Mouse (Mus musculus): ENCODE measurements around the gene Gm34653. TPM values are rescaled to one million over a fixed set of nuclear protein-coding genes. Genes with fewer than 3 reads are reported as not detected.
"Not testable (repeated sequence)": the region's sequence is repeated elsewhere in the genome, so short reads cannot be mapped to it uniquely, and the experiment has no call there.

The Gm34653 gene
- polyA plus RNA-seq, 1 experiment from 2014 or later: not detected

DNA sequence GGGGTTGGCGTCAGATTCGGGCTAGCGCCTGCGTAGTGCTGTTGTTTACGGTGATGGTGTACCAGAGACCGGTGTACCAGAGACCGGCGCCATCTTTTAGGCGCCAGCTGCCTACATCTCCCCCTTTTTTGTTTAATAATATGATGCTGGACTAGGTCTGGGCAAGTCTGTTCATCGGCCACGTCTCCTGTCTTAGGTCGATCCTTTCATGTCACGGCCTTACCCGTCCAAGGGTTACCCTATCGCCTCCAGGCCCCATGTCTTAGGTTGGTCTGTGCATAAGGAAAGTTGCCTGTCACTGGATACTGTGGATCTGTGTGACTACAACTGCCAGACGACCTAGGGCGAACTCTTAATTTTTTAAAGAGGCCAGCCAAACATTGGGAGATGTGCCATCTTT lies 2.7 kb upstream of the Gm34653 start:
- WGBS: 94% methylated on average over 17 of the region's 17 CpGs
- H3K9me3 ChIP-seq (ENCODE audit: control insufficient read depth, low read length); H3K4me1 ChIP-seq (ENCODE audit: control insufficient read depth, insufficient read depth, low read length); H3K4me3 ChIP-seq (ENCODE audit: low read length); ATAC-seq (ENCODE audit: low FRiP score, low TSS enrichment); H3K4me2 ChIP-seq (replicated peaks; ENCODE audit: low read depth, low read length); H3K9ac ChIP-seq (ENCODE audit: low read depth, low read length); H3K27ac ChIP-seq (ENCODE audit: low read depth, low read length); H3K36me3 ChIP-seq (ENCODE audit: control insufficient read depth, insufficient read depth, low read length); H3K27me3 ChIP-seq (ENCODE audit: control insufficient read depth, insufficient read depth, low read length): not testable (repeated sequence)

DNA sequence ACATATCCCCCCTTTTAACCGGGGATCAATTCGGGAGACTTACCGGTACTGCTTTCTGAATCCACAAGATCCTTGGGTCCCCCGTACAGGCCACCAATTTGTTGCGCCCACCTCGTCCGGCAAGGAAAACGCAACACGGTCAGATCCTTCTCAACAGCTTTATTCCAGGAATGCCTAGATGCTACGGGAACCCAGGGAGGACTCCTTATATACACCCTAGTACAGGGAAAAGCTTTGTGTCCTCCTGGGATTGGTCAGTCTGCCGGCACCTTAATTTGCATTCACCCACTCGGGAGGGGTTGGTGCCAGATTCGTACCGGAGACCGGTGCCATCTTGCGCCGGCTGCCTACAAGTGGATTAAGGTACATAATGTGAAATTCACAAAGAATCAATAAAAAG lies 817 bp downstream of the Gm34653 start:
- no peak overlapping the region for H3K4me3 ChIP-seq (ENCODE audit: low read length)
- H3K27me3 ChIP-seq (ENCODE audit: control insufficient read depth, insufficient read depth, low read length): no peaks in the 10 kb centered on the region
- no peak overlapping the region for H3K9ac ChIP-seq (ENCODE audit: low read depth, low read length)
- no peaks in the 10 kb centered on the region for H3K9me3 ChIP-seq (ENCODE audit: control insufficient read depth, low read length)
- 90% methylated on average over 17 of the region's 17 CpGs for WGBS
- ATAC-seq (ENCODE audit: low FRiP score, low TSS enrichment): no peak
- no peaks in the 10 kb centered on the region for H3K4me1 ChIP-seq (ENCODE audit: control insufficient read depth, insufficient read depth, low read length)
- H3K27ac ChIP-seq (ENCODE audit: low read depth, low read length): no peak overlapping the region
- no peak overlapping the region for H3K4me2 ChIP-seq (replicated peaks; ENCODE audit: low read depth, low read length)
- H3K36me3 ChIP-seq (ENCODE audit: control insufficient read depth, insufficient read depth, low read length): no peaks in the 10 kb centered on the region

DNA sequence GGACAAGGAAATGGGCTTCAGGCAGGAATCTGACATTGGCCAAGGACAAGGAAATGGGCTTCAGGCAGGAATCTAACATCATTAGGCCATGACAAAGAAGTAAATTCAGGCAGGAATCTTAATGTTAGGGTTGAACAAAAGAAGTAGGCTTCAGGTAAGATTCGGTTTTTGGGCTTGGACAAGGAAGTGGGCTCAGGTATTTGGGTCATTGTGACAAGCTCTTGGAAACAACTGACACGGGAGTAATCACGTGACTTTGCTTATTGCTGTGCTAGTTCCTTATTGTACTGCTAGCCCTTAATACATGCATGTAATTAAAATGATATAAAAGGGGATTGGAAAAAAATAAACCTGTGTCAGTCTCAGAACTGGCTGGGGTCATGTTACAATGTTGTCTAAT lies 2.9 kb downstream of the Gm34653 start:
- ATAC-seq (ENCODE audit: low FRiP score, low TSS enrichment): no peak
- no peaks in the 10 kb centered on the region for H3K9me3 ChIP-seq (ENCODE audit: control insufficient read depth, low read length)
- WGBS: 72% methylated on average over 3 of the region's 3 CpGs
- H3K4me2 ChIP-seq (replicated peaks; ENCODE audit: low read depth, low read length): no peak overlapping the region
- H3K27ac ChIP-seq (ENCODE audit: low read depth, low read length): no peak overlapping the region
- H3K4me1 ChIP-seq (ENCODE audit: control insufficient read depth, insufficient read depth, low read length): no peaks in the 10 kb centered on the region
- no peak overlapping the region for H3K4me3 ChIP-seq (ENCODE audit: low read length)
- no peaks in the 10 kb centered on the region for H3K36me3 ChIP-seq (ENCODE audit: control insufficient read depth, insufficient read depth, low read length)
- no peaks in the 10 kb centered on the region for H3K27me3 ChIP-seq (ENCODE audit: control insufficient read depth, insufficient read depth, low read length)
- no peak overlapping the region for H3K9ac ChIP-seq (ENCODE audit: low read depth, low read length)

DNA sequence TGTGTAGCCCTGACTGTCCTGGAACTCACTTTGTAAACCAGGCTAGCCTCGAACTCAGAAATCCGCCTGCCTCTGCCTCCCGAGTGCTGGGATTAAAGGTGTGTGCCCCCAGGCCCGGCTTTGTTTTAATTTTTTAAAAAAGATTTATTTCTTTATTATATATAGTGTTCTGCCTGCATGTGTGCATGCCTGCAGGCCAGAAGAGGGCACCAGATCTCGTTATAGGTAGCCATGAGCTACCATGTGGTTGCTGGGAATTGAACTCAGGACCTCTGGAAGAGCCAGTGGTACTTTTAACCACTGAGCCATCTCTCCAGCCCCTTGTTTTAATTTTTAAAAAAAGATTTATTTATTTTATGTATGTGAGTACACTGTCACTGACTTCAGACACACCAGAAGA lies 7.3 kb downstream of the Gm34653 start:
- 82% methylated on average over 5 of the region's 5 CpGs for whole genome bisulfite sequencing

DNA sequence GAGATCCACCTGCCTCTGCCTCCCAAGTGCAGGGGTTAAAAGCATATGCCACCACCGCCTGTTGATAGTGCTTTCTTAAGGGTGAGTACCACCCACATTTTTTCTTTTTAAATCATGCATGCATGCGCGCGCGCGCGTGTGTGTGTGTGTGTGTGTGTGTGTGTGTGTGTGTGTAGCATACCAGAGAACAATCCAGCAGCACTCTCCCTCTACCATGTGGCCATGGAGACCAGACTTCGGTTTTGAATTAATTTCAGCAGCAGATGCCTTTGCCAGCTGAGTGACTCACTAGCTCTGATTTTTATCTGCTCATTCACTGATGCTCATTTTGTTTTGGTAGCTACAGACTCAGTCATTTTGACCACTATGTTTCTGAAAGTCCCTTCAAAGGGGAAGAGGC lies 8.9 kb downstream of the Gm34653 start:
- 93% methylated on average over 8 of the region's 8 CpGs for WGBS
- Histone ChIP-seq H3K4me3 (ENCODE audit: low read length) (no peak overlapping the region), H3K9ac (ENCODE audit: low read depth, low read length) (no peak overlapping the region), H3K27ac (ENCODE audit: low read depth, low read length) (no peak overlapping the region), H3K27me3 (ENCODE audit: control insufficient read depth, insufficient read depth, low read length) (no peaks in the 10 kb centered on the region), H3K4me1 (ENCODE audit: control insufficient read depth, insufficient read depth, low read length) (no peaks in the 10 kb centered on the region), H3K4me2 (replicated peaks; ENCODE audit: low read depth, low read length) (no peak overlapping the region), H3K9me3 (ENCODE audit: control insufficient read depth, low read length) (no peaks in the 10 kb centered on the region), H3K36me3 (ENCODE audit: control insufficient read depth, insufficient read depth, low read length) (no peaks in the 10 kb centered on the region)
- ATAC-seq (ENCODE audit: low FRiP score, low TSS enrichment): no peak

More for the DNA sequence above, 7.3 kb downstream of the Gm34653 start:
- not testable (repeated sequence) for H3K9ac ChIP-seq (ENCODE audit: low read depth, low read length); H3K4me1 ChIP-seq (ENCODE audit: control insufficient read depth, insufficient read depth, low read length); H3K36me3 ChIP-seq (ENCODE audit: control insufficient read depth, insufficient read depth, low read length); H3K27me3 ChIP-seq (ENCODE audit: control insufficient read depth, insufficient read depth, low read length); ATAC-seq (ENCODE audit: low FRiP score, low TSS enrichment); H3K4me3 ChIP-seq (ENCODE audit: low read length); H3K4me2 ChIP-seq (replicated peaks; ENCODE audit: low read depth, low read length); H3K27ac ChIP-seq (ENCODE audit: low read depth, low read length); H3K9me3 ChIP-seq (ENCODE audit: control insufficient read depth, low read length)

DNA sequence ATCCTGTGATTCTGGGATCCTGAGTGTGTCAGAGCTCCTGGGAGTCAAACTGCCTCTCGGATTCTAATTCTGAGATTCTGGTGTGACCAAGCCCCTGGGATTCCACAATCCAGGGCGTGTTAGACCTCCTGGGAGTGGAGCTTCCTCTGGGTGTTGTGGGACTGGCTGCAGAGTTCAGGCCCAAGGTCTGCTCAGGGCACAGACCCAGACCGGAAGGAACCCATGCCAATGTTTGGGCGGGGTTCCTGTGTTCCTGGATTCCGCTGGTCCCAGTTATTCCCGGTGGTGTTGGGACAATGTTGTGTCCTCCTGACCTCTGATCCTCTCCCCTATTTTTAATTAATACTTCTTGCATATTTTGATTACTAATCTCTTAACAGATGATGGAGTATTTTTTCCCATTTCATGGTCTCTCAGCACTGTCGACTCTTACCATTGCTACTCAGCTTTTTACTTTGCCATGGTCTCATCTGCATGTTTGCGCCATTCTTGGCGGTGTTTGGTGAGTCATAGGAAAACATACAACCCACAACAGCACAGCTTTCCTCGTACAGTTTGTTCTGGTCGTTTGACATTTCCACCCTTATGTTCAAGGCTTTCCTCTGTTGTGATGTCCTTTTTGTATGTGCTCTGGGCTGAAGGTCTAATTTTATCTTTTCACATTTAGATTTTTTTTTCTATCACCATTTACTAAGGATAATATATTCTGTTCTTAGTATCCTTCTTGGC lies 10.6 kb downstream of the Gm34653 start:
- ATAC-seq (ENCODE audit: low FRiP score, low TSS enrichment): no peak
- Histone ChIP-seq H3K36me3 (ENCODE audit: control insufficient read depth, insufficient read depth, low read length) (no peaks in the 10 kb centered on the region), H3K27ac (ENCODE audit: low read depth, low read length) (no peak overlapping the region), H3K4me2 (replicated peaks; ENCODE audit: low read depth, low read length) (no peak overlapping the region), H3K27me3 (ENCODE audit: control insufficient read depth, insufficient read depth, low read length) (no peaks in the 10 kb centered on the region), H3K9me3 (ENCODE audit: control insufficient read depth, low read length) (no peaks in the 10 kb centered on the region), H3K4me3 (ENCODE audit: low read length) (no peak overlapping the region), H3K4me1 (ENCODE audit: control insufficient read depth, insufficient read depth, low read length) (no peaks in the 10 kb centered on the region), H3K9ac (ENCODE audit: low read depth, low read length) (no peak overlapping the region)
- 83% methylated on average over 11 of the region's 11 CpGs for WGBS

DNA sequence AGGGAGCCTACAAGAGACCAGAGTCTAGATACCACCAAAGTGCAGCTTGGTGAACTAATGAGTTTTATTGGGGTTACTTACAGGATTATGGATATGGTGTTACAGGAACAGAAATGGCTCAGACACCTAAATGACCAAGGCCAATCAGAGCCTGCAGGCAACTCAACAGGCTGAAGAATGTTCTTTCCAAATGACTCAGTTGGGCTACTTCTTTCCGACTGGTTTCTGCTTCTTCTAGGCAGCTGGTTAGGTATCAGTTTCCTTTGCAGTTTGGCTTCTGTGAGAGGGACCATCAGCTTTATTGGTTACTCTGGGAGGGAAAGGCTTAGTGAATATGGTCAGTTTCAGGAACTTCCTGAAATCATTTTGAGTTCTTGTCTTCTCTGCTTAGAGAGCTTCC lies 14.9 kb downstream of the Gm34653 start:
- Histone ChIP-seq H3K36me3 (ENCODE audit: control insufficient read depth, insufficient read depth, low read length) (peaks cover 23% of the 10 kb centered on the region), H3K9me3 (ENCODE audit: control insufficient read depth, low read length) (no peaks in the 10 kb centered on the region), H3K27ac (ENCODE audit: low read depth, low read length) (no peak overlapping the region), H3K27me3 (ENCODE audit: control insufficient read depth, insufficient read depth, low read length) (no peaks in the 10 kb centered on the region), H3K4me3 (ENCODE audit: low read length) (no peak overlapping the region), H3K4me1 (ENCODE audit: control insufficient read depth, insufficient read depth, low read length) (no peaks in the 10 kb centered on the region), H3K9ac (ENCODE audit: low read depth, low read length) (no peak overlapping the region), H3K4me2 (replicated peaks; ENCODE audit: low read depth, low read length) (no peak overlapping the region)
- no peak for ATAC-seq (ENCODE audit: low FRiP score, low TSS enrichment)
- 67% methylated on average over 1 of the region's 1 CpGs for WGBS

DNA sequence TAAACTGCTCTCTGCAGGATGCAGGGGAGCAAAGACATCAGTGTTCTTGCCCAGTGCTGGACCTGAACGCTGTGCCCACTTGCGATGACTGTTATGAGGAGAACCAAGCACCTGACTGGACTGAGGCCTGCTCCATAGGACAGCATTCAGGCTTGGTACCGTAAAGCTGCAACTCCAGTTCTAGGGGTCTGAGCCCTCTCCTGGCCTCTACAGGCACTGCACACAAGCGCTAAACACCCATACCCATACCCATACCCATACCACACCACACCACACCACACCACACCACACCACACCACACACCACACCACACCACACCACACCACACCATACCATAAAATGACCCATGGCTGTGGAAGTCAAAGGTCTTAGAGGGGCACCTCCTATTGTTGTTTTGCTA lies 22.5 kb downstream of the Gm34653 start:
- Histone ChIP-seq H3K27me3 (ENCODE audit: control insufficient read depth, insufficient read depth, low read length) (no peaks in the 10 kb centered on the region), H3K36me3 (ENCODE audit: control insufficient read depth, insufficient read depth, low read length) (peaks cover 95% of the 10 kb centered on the region), H3K4me2 (replicated peaks; ENCODE audit: low read depth, low read length) (no peak overlapping the region), H3K9ac (ENCODE audit: low read depth, low read length) (no peak overlapping the region), H3K9me3 (ENCODE audit: control insufficient read depth, low read length) (no peaks in the 10 kb centered on the region), H3K27ac (ENCODE audit: low read depth, low read length) (no peak overlapping the region), H3K4me1 (ENCODE audit: control insufficient read depth, insufficient read depth, low read length) (no peaks in the 10 kb centered on the region), H3K4me3 (ENCODE audit: low read length) (no peak overlapping the region)
- no peak for ATAC-seq (ENCODE audit: low FRiP score, low TSS enrichment)
- WGBS: 97% methylated on average over 4 of the region's 4 CpGs

DNA sequence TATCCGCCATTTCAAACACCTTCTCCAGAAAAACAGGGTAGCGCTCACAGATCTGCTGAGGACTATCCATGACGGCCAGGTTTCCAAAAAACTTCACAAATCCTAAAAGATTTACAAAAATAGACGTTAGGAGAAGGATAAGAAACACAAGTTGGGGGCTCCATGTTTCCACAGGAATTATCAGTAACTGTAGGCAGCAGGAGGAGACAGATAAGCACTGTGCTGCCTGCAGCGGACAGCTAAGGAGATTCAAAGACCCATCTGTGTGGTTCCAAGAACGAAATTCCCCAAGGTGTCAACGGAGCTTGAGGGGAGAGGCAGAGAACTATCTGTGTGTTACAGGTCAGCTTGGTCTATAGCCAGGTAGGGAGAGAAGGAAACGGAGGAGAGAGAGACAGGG lies 24.9 kb downstream of the Gm34653 start:
- H3K9me3 ChIP-seq (ENCODE audit: control insufficient read depth, low read length): no peaks in the 10 kb centered on the region
- no peak for ATAC-seq (ENCODE audit: low FRiP score, low TSS enrichment)
- WGBS: 94% methylated on average over 8 of the region's 8 CpGs
- no peak overlapping the region for H3K9ac ChIP-seq (ENCODE audit: low read depth, low read length)
- no peak overlapping the region for H3K4me3 ChIP-seq (ENCODE audit: low read length)
- no peak overlapping the region for H3K27ac ChIP-seq (ENCODE audit: low read depth, low read length)
- no peaks in the 10 kb centered on the region for H3K4me1 ChIP-seq (ENCODE audit: control insufficient read depth, insufficient read depth, low read length)
- peaks cover 88% of the 10 kb centered on the region for H3K36me3 ChIP-seq (ENCODE audit: control insufficient read depth, insufficient read depth, low read length)
- H3K4me2 ChIP-seq (replicated peaks; ENCODE audit: low read depth, low read length): no peak overlapping the region
- H3K27me3 ChIP-seq (ENCODE audit: control insufficient read depth, insufficient read depth, low read length): no peaks in the 10 kb centered on the region

Measured in kidney, embryonic 14.5 days (tissue).